Mouse (Mus musculus) T-helper 17 cell (primary cell): ENCODE results near the gene Rtp1.

Source experiments
- in situ Hi-C, 2 experiments: fragments of 300-600 bp; cut with MboI, MseI; formaldehyde crosslinking; loops; 1 replicate in 1 of 2; 2 replicates in 1 of 2; pipeline ENCODE4 v1.15.1; 2025; ENCODE audit warnings: high pct_unique_total_duplicates in 2 of 2

Gene Rtp1

DNA sequence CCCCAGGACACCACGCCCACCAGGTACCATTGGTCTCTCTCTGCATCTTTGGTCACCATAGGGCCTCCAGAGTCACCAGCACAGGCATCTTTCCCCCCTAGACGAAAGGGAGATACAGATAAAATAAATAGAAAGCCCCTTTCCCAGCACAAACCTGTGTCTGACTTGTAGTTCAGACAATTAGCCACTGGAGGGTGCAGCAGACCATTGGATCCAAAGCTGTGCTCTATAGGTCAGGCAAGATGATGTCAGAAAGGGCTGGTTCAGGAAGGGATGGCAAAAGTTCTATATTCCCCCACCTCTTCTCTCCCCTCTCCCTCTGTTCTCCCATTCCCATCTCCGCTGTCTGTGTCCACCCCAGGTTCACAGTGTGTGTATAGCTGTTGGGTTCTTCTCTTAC, 23.5 kb downstream of the Rtp1 start:
- in situ Hi-C loops: loop anchor here in 1 of 2 experiments (5.0 kb wide), 1 partner anchor 95 kb away; no protein-coding TSS in a partner anchor

- in situ Hi-C loops: loop anchor here in 1 of 2 experiments (5.0 kb wide), 1 partner anchor 93 kb away; no protein-coding TSS in a partner anchor
These were observed 25.4 kb downstream of the Rtp1 start for GRCm38 (mm10) chr16:23454376-23454775.

DNA sequence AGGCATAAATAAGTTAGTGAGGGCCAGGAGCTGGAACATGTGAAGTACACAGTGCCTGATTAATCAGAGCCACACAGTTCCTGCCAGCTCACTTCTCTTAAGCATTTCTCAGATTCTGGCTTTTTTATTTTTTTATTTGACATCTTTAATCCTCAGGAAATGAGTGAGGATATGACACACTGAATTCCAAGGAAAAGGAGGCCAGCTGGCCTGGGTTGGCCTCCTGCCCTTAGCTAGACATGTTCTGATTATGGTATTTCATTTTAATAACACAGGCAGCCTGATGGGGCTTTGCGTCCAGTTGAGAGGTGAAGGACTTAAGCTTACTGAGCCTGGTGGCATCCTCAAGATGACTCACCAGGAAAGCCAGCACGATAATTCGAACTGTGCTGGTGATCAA, 27.6 kb downstream of the Rtp1 start:
- in situ Hi-C loops: loop anchor here in 1 of 2 experiments (5.0 kb wide), 1 partner anchor 91 kb away; no protein-coding TSS in a partner anchor

DNA sequence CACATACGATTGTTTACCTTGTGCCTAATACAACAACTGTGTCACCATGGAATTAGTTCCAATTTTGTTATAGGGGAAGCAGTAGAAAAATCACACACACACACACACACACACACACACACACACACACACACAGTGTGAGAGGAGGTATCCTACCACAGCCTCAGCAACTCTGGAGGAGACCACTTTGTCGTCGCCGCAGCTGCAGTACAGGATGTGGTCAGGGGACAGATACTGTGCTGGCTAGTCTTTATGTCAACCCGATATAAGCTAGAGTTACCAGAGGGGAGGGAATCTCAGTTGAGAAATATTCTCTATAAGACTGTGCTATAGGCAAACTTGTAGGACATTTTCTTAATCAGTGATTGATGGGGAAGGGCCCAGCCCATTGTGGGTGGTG, 28.4 kb downstream of the Rtp1 start:
- in situ Hi-C loops: loop anchor here in 1 of 2 experiments (5.0 kb wide), 1 partner anchor 90 kb away; no protein-coding TSS in a partner anchor

DNA sequence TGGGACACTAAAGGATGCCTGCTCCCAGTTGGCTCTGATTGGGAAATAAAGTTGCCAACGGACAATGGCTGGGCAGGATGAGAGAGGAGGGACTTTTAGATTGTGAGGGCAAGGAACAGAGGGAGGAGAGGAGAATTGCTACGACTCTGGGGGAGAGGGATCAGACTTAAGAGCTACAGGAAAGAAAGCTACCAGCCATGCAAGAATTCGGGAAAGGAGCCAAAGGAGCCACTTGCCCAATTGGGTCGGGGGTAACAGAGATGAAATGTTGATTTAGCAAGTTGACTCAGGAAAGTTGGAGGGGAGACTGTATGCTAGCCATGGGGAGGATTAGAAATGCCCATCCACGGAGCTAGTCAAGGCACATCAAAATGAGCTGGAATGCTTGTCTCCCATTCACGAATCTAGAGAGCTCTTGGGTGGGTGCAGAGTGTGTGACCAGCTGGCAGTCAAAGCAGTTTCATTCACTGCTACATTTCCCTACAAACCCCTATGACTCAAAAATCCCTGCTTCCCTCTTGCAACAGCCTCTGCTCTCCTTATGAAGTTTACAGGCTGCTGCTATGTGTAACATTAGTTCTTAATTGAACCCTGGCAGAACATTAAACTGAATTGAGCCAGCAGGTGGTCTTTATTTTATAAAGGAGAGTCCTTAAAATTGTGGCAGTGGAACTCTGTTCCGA, 30.1 kb downstream of the Rtp1 start:
- in situ Hi-C loops: loop anchor here in 1 of 2 experiments (5.0 kb wide), 1 partner anchor 88 kb away; no protein-coding TSS in a partner anchor

DNA sequence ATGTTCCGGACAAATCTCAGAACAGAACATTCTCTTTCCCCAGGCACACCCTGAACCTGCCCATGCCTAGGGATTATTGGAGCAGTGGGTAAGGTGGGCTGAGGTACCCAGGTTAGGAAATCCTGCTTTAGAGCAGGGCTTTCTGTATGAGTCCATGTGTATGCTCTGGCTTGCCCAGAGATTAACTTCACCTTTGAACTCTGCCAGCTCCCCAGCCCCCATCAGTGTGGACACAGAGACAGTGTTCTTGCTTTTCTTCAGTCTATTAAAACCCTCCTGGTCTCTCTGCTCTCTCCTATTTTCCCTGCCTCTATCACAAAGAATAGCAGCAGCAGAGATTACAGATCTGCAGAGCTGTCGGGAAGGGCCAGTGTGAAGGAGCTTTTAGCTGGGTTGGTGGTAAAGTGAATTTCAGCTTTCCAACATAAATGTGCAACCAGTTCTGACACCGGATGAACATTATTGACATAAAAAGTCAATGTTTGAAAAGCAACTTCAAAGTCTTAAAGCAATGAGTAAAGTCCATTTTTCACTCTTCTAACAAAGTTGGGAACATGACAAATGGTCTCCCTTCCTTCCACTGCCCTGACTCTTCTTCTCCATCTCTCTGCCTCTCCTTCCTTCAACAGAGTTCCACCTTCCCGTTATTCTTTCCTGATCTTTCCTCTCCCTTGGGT, 34.9 kb downstream of the Rtp1 start:
- in situ Hi-C loops: no loop called here

GRCm38 (mm10) chr16:23471551-23471950, 42.6 kb downstream of the Rtp1 start:
- in situ Hi-C loops: loop anchor here in 1 of 2 experiments (10.0 kb wide), 1 partner anchor 1223 kb away; no protein-coding TSS in a partner anchor

- in situ Hi-C loops: loop anchor here in 1 of 2 experiments (10.0 kb wide), 1 partner anchor 1223 kb away; no protein-coding TSS in a partner anchor
These were observed 43.1 kb downstream of the Rtp1 start for GRCm38 (mm10) chr16:23472046-23472445.

GRCm38 (mm10) chr16:23475651-23476050, 46.7 kb downstream of the Rtp1 start:
- in situ Hi-C loops: loop anchor here in 1 of 2 experiments (10.0 kb wide), 1 partner anchor 1219 kb away; no protein-coding TSS in a partner anchor

GRCm38 (mm10) chr16:23476598-23476997, 47.7 kb downstream of the Rtp1 start:
- in situ Hi-C loops: loop anchor here in 1 of 2 experiments (10.0 kb wide), 1 partner anchor 1218 kb away; no protein-coding TSS in a partner anchor

DNA sequence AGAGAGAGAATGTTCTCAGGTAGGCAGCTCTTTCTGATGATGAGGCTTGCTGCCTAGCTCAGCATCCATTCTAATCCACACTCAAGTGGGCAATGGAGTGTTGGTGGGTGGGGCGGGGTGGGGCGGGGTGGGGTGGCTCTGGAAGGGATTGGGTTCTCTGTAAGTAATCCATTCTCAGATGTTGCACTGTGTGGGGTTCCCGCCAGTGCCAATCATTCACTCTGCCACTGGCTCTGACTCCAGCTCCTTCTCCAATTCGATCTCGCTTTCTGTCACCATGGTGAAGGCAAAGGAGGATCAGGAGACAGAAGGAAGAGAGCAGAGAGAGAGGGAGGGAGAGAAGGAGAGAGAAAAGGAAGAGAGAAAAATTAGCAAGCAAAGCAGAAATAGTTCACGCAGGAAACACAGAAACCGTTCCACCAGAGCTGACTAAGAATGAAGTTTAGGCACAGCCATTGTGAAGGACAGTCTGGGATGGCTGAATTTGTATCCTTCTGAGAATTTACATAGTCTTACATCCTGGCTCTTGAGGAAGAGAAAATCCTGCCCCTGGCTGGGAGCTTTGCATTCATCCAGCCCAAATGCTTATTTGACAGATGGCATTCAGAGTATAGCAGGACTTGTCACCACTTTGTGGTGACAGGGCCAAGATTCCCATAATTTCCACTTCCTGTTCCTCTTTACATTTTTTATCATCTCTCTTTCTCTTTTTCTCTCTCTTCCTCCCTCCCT, 51.1 kb downstream of the Rtp1 start:
- in situ Hi-C loops: loop anchor here in 1 of 2 experiments (10.0 kb wide), 1 partner anchor 1215 kb away; no protein-coding TSS in a partner anchor

- in situ Hi-C loops: no loop called here
These were observed 53.3 kb downstream of the Rtp1 start for GRCm38 (mm10) chr16:23482218-23482617.

DNA sequence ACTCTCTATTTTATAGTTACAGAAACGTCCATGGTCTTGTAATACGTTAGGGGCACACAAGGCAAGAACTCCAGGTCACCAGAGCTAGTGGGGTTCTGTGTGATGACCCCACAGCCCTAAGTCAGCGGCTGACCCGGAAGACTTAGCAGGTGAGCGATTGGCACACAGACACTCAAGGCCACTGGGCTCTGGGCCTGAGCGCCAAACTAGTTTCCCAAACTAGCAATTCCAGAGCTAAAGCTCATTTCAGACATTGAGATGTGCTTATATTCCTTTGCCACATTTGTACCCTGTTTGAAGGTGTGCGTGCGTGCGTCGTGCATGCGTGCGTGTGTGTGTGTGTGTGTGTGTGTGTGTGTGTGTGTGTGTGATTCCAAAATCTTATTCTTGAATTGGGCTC, 53.9 kb downstream of the Rtp1 start:
- in situ Hi-C loops: no loop called here

DNA sequence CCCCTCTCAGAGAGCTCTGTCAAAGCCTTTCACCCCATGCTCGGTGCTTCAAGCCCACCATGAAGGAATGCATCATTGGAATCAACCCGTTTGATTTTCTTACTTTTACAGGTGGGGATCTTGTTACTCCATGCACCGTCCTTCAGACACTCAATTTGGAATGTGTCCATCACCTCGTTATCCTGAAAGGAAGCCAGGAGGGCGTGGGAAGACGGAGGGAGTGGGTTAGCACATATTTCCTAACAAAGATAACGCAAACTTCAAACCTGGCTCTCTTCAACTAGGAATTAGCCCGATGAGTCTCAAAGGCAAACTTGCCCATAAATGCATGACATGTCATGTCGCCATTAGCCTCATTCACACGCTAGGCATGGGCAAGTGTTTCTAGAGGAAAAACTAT, 54.4 kb downstream of the Rtp1 start:
- in situ Hi-C loops: no loop called here
